Mouse (Mus musculus) midbrain, embryonic 15.5 days (tissue): ENCODE data around the gene Cep170b. TPM values are rescaled to one million over a fixed set of nuclear protein-coding genes. Genes with fewer than 3 reads are reported as not detected.

Experiments used
- ATAC-seq: fragments of 200-750 bp; cut with Nextera tagmentation; replicated peaks from 2 replicates; pipeline ENCODE4 v1.8.0; 2017; ENCODE audit warnings: moderate TSS enrichment
- H3K27ac ChIP-seq: fragments of 300-500 bp; sonication (generic); 2 replicates; pipeline ENCODE4 v1.5.1; 2015; ENCODE audit warnings: mild to moderate bottlenecking, inconsistent platforms
- H3K27me3 ChIP-seq: fragments of 300-500 bp; sonication (generic); replicated peaks from 2 replicates; pipeline ENCODE4 v1.6.1; 2015; ENCODE audit warnings: inconsistent platforms
- H3K36me3 ChIP-seq: fragments of 300-500 bp; sonication (generic); replicated peaks from 2 replicates; pipeline ENCODE4 v1.6.1; 2015; ENCODE audit warnings: inconsistent platforms
- H3K4me1 ChIP-seq: fragments of 300-500 bp; sonication (generic); 2 replicates; pipeline ENCODE4 v1.6.1; 2015; ENCODE audit warnings: inconsistent platforms
- H3K4me2 ChIP-seq: fragments of 300-500 bp; sonication (generic); 2 replicates; pipeline ENCODE4 v1.6.1; 2015; ENCODE audit warnings: inconsistent platforms, mild to moderate bottlenecking, moderate library complexity
- H3K4me3 ChIP-seq: fragments of 300-500 bp; sonication (generic); 2 replicates; pipeline ENCODE4 v1.5.1; 2015; ENCODE audit warnings: mild to moderate bottlenecking, inconsistent platforms
- H3K9ac ChIP-seq: fragments of 300-500 bp; sonication (generic); 2 replicates; pipeline ENCODE4 v1.6.1; 2015; ENCODE audit warnings: mild to moderate bottlenecking, inconsistent platforms
- H3K9me3 ChIP-seq: fragments of 300-500 bp; sonication (generic); 2 replicates; pipeline ENCODE4 v1.6.1; 2016; ENCODE audit warnings: inconsistent platforms
- WGBS: fragments of 180-500 bp; shearing (Covaris S2); methylation state at CpG from one replicate; pipeline ENCODE4 v1.1.7; 2015; ENCODE audit warnings: mixed read lengths; 5-methylcytosine and 5-hydroxymethylcytosine counted together
- polyA plus RNA-seq: library from polyadenylated mRNA; unstranded; fragments of >200 nt; fragmentation: Nextera tagmentation; extraction: Ambion mirVana; gene quantifications from 2 replicates; pipeline ENCODE4 v1.2.1, GENCODE M21; 2015

Gene Cep170b
- polyA plus RNA-seq, 1 experiment from 2014 or later: 53.7 TPM

GRCm38 (mm10) chr12:112762018-112762417, 41.8 kb downstream of the Cep170b start:
- no peak overlapping the region for H3K9ac ChIP-seq
- no peak overlapping the region for H3K4me2 ChIP-seq
- ATAC-seq: no peak
- no peaks in the 10 kb centered on the region for H3K4me1 ChIP-seq
- no peaks in the 10 kb centered on the region for H3K27me3 ChIP-seq
- H3K27ac ChIP-seq: no peak overlapping the region
- no peaks in the 10 kb centered on the region for H3K36me3 ChIP-seq
- WGBS: 90% methylated on average over 3 of the region's 3 CpGs
- no peak overlapping the region for H3K4me3 ChIP-seq
- no peaks in the 10 kb centered on the region for H3K9me3 ChIP-seq

- Histone ChIP-seq H3K36me3 (no peaks in the 10 kb centered on the region), H3K27ac (no peak overlapping the region), H3K4me3 (no peak overlapping the region), H3K9ac (no peak overlapping the region), H3K4me1 (no peaks in the 10 kb centered on the region), H3K9me3 (no peaks in the 10 kb centered on the region), H3K4me2 (no peak overlapping the region), H3K27me3 (no peaks in the 10 kb centered on the region)
- ATAC-seq: no peak
- 84% methylated on average over 4 of the region's 4 CpGs for WGBS
Observed at GRCm38 (mm10) chr12:112763176-112763575, 42.9 kb downstream of the Cep170b start.

GRCm38 (mm10) chr12:112764141-112764540, 43.9 kb downstream of the Cep170b start:
- H3K27ac ChIP-seq: no peak overlapping the region
- no peaks in the 10 kb centered on the region for H3K27me3 ChIP-seq
- H3K4me1 ChIP-seq: no peaks in the 10 kb centered on the region
- no peak overlapping the region for H3K9ac ChIP-seq
- 83% methylated on average over 5 of the region's 5 CpGs for WGBS
- no peaks in the 10 kb centered on the region for H3K9me3 ChIP-seq
- no peak for ATAC-seq
- no peak overlapping the region for H3K4me3 ChIP-seq
- no peaks in the 10 kb centered on the region for H3K36me3 ChIP-seq
- no peak overlapping the region for H3K4me2 ChIP-seq

- ATAC-seq: no peak
- no peaks in the 10 kb centered on the region for H3K36me3 ChIP-seq
- H3K9ac ChIP-seq: no peak overlapping the region
- 84% methylated on average over 7 of the region's 7 CpGs for WGBS
- H3K4me2 ChIP-seq: no peak overlapping the region
- no peak overlapping the region for H3K4me3 ChIP-seq
- H3K27ac ChIP-seq: no peak overlapping the region
- H3K27me3 ChIP-seq: no peaks in the 10 kb centered on the region
- no peaks in the 10 kb centered on the region for H3K9me3 ChIP-seq
- no peaks in the 10 kb centered on the region for H3K4me1 ChIP-seq
Observed at GRCm38 (mm10) chr12:112764991-112765390, 44.7 kb downstream of the Cep170b start.

GRCm38 (mm10) chr12:112766586-112766985, 46.3 kb downstream of the Cep170b start:
- Histone ChIP-seq H3K9me3 (no peaks in the 10 kb centered on the region), H3K9ac (no peak overlapping the region), H3K4me1 (no peaks in the 10 kb centered on the region), H3K4me3 (no peak overlapping the region), H3K36me3 (no peaks in the 10 kb centered on the region), H3K4me2 (no peak overlapping the region), H3K27ac (no peak overlapping the region), H3K27me3 (no peaks in the 10 kb centered on the region)
- ATAC-seq: no peak
- 93% methylated on average over 7 of the region's 7 CpGs for WGBS

- Histone ChIP-seq H3K9ac (no peak overlapping the region), H3K9me3 (no peaks in the 10 kb centered on the region), H3K27me3 (no peaks in the 10 kb centered on the region), H3K4me3 (no peak overlapping the region), H3K36me3 (no peaks in the 10 kb centered on the region), H3K4me1 (no peaks in the 10 kb centered on the region), H3K4me2 (no peak overlapping the region), H3K27ac (no peak overlapping the region)
- no peak for ATAC-seq
- 86% methylated on average over 16 of the region's 16 CpGs for WGBS
Observed at GRCm38 (mm10) chr12:112767036-112767890, 47.0 kb downstream of the Cep170b start.

GRCm38 (mm10) chr12:112768166-112768565, 47.9 kb downstream of the Cep170b start:
- Histone ChIP-seq H3K9ac (no peak overlapping the region), H3K4me1 (no peaks in the 10 kb centered on the region), H3K27me3 (no peaks in the 10 kb centered on the region), H3K27ac (no peak overlapping the region), H3K4me3 (no peak overlapping the region), H3K9me3 (no peaks in the 10 kb centered on the region), H3K4me2 (no peak overlapping the region), H3K36me3 (no peaks in the 10 kb centered on the region)
- 91% methylated on average over 8 of the region's 8 CpGs for WGBS
- ATAC-seq: no peak

- Histone ChIP-seq H3K9me3 (no peaks in the 10 kb centered on the region), H3K4me1 (no peaks in the 10 kb centered on the region), H3K9ac (no peak overlapping the region), H3K27ac (no peak overlapping the region), H3K4me2 (no peak overlapping the region), H3K36me3 (no peaks in the 10 kb centered on the region), H3K4me3 (no peak overlapping the region), H3K27me3 (no peaks in the 10 kb centered on the region)
- WGBS: 90% methylated on average over 6 of the region's 6 CpGs
- ATAC-seq: no peak
Observed at GRCm38 (mm10) chr12:112769031-112769430, 48.8 kb downstream of the Cep170b start.

- Histone ChIP-seq H3K4me3 (no peak overlapping the region), H3K4me2 (no peak overlapping the region), H3K27ac (no peak overlapping the region), H3K4me1 (no peaks in the 10 kb centered on the region), H3K36me3 (no peaks in the 10 kb centered on the region), H3K27me3 (no peaks in the 10 kb centered on the region), H3K9ac (no peak overlapping the region), H3K9me3 (no peaks in the 10 kb centered on the region)
- no peak for ATAC-seq
- 79% methylated on average over 2 of the region's 2 CpGs for WGBS
Observed at GRCm38 (mm10) chr12:112769751-112770150, 49.5 kb downstream of the Cep170b start.

- no peak overlapping the region for H3K9ac ChIP-seq
- no peak for ATAC-seq
- no peak overlapping the region for H3K4me3 ChIP-seq
- H3K27me3 ChIP-seq: no peaks in the 10 kb centered on the region
- 88% methylated on average over 4 of the region's 4 CpGs for WGBS
- no peaks in the 10 kb centered on the region for H3K36me3 ChIP-seq
- no peak overlapping the region for H3K4me2 ChIP-seq
- no peak overlapping the region for H3K27ac ChIP-seq
- no peaks in the 10 kb centered on the region for H3K4me1 ChIP-seq
- no peaks in the 10 kb centered on the region for H3K9me3 ChIP-seq
Observed at GRCm38 (mm10) chr12:112770396-112770795, 50.1 kb downstream of the Cep170b start.

GRCm38 (mm10) chr12:112772306-112772705, 52.1 kb downstream of the Cep170b start:
- 93% methylated on average over 14 of the region's 14 CpGs for WGBS
- no peaks in the 10 kb centered on the region for H3K9me3 ChIP-seq
- H3K27ac ChIP-seq: no peak overlapping the region
- no peak overlapping the region for H3K4me3 ChIP-seq
- no peak for ATAC-seq
- H3K9ac ChIP-seq: no peak overlapping the region
- H3K4me1 ChIP-seq: no peaks in the 10 kb centered on the region
- H3K4me2 ChIP-seq: no peak overlapping the region
- H3K36me3 ChIP-seq: no peaks in the 10 kb centered on the region
- H3K27me3 ChIP-seq: no peaks in the 10 kb centered on the region

GRCm38 (mm10) chr12:112773366-112773765, 53.1 kb downstream of the Cep170b start:
- Histone ChIP-seq H3K27me3 (no peaks in the 10 kb centered on the region), H3K4me3 (no peak overlapping the region)
- ATAC-seq: no peak

GRCm38 (mm10) chr12:112774026-112774425, 53.8 kb downstream of the Cep170b start:
- no peak overlapping the region for H3K4me2 ChIP-seq
- WGBS: 81% methylated on average over 6 of the region's 6 CpGs
- no peaks in the 10 kb centered on the region for H3K9me3 ChIP-seq
- no peak overlapping the region for H3K4me3 ChIP-seq
- no peak for ATAC-seq
- H3K27me3 ChIP-seq: no peaks in the 10 kb centered on the region
- no peak overlapping the region for H3K9ac ChIP-seq
- no peak overlapping the region for H3K27ac ChIP-seq
- H3K4me1 ChIP-seq: no peaks in the 10 kb centered on the region
- H3K36me3 ChIP-seq: no peaks in the 10 kb centered on the region

More at GRCm38 (mm10) chr12:112773366-112773765, 53.1 kb downstream of the Cep170b start:
- no peak overlapping the region for H3K4me2 ChIP-seq
- no peaks in the 10 kb centered on the region for H3K4me1 ChIP-seq
- H3K9ac ChIP-seq: no peak overlapping the region
- no peaks in the 10 kb centered on the region for H3K9me3 ChIP-seq
- H3K27ac ChIP-seq: no peak overlapping the region
- 41% methylated on average over 9 of the region's 9 CpGs for WGBS
- no peaks in the 10 kb centered on the region for H3K36me3 ChIP-seq
